Mouse (Mus musculus) hindbrain, embryonic 11.5 days (tissue): ENCODE data around the gene Tmem208. TPM values are rescaled to one million over a fixed set of nuclear protein-coding genes. Genes with fewer than 3 reads are reported as not detected.

Experiments used
- ATAC-seq: fragments of 200-750 bp; cut with Nextera tagmentation; 2 replicates; pipeline ENCODE4 v1.8.0; 2017; ENCODE audit warnings: mild to moderate bottlenecking, moderate TSS enrichment, moderate library complexity; ENCODE audit not compliant: low FRiP score
- DNase-seq: peaks from one replicate; pipeline ENCODE4 v3.0.0-alpha.2; 2015; ENCODE audit warnings: low spot score
- H3K27ac ChIP-seq: fragments of 300-500 bp; sonication (generic); 2 replicates; pipeline ENCODE4 v1.5.1; 2014; ENCODE audit warnings: mild to moderate bottlenecking, low read depth, low read length
- H3K27me3 ChIP-seq: fragments of 300-500 bp; sonication (generic); 2 replicates; pipeline ENCODE4 v1.6.1; 2014; ENCODE audit warnings: mild to moderate bottlenecking, low read length, moderate library complexity, mixed read lengths; ENCODE audit not compliant: control insufficient read depth, insufficient read depth
- H3K36me3 ChIP-seq: fragments of 300-500 bp; sonication (generic); 2 replicates; pipeline ENCODE4 v1.6.1; 2014; ENCODE audit warnings: mild to moderate bottlenecking, low read length, moderate library complexity, mixed read lengths; ENCODE audit not compliant: control insufficient read depth, insufficient read depth
- H3K4me1 ChIP-seq: fragments of 300-500 bp; sonication (generic); replicated peaks from 2 replicates; pipeline ENCODE4 v1.6.1; 2014; ENCODE audit warnings: low read length, mixed read lengths; ENCODE audit not compliant: control insufficient read depth, insufficient read depth
- H3K4me2 ChIP-seq: fragments of 300-500 bp; sonication (generic); replicated peaks from 2 replicates; pipeline ENCODE4 v1.6.1; 2014; ENCODE audit warnings: mild to moderate bottlenecking, low read depth, low read length
- H3K4me3 ChIP-seq: fragments of 300-500 bp; sonication (generic); 2 replicates; pipeline ENCODE4 v1.5.1; 2014; ENCODE audit warnings: low read depth, low read length
- H3K9ac ChIP-seq: fragments of 300-500 bp; sonication (generic); 2 replicates; pipeline ENCODE4 v1.6.1; 2014; ENCODE audit warnings: low read depth, low read length
- H3K9me3 ChIP-seq: fragments of 300-500 bp; sonication (generic); 2 replicates; pipeline ENCODE4 v1.6.1; 2016; ENCODE audit warnings: low read length; ENCODE audit not compliant: control insufficient read depth
- WGBS: fragments of 180-500 bp; shearing (Covaris S2); extraction: QIAGEN DNeasy Blood & Tissue Kit; methylation state at CpG from one replicate; pipeline ENCODE4 v1.1.7; 2014; 5-methylcytosine and 5-hydroxymethylcytosine counted together
- polyA plus RNA-seq: library from polyadenylated mRNA; unstranded; fragments of >200 nt; fragmentation: Nextera tagmentation; extraction: Ambion mirVana; gene quantifications from 2 replicates; pipeline ENCODE4 v1.2.1, GENCODE M21; 2014

Gene Tmem208
- polyA plus RNA-seq, 1 experiment from 2014 or later: 105 TPM

- Histone ChIP-seq H3K9me3 (no peaks in the 10 kb centered on the region), H3K4me2 (no peak overlapping the region), H3K4me3 (no peak overlapping the region), H3K36me3 (peaks cover 3% of the 10 kb centered on the region; the same call in 1 of the 2 replicates), H3K27ac (no peak overlapping the region), H3K4me1 (peaks cover 10% of the 10 kb centered on the region; the same call in 1 of the 2 replicates), H3K27me3 (peaks cover 6% of the 10 kb centered on the region), H3K9ac (no peak overlapping the region)
- no peak for DNase-seq
- WGBS: 68% methylated on average over 11 of the region's 11 CpGs
- no peak for ATAC-seq
Measured at GRCm38 (mm10) chr8:105295256-105295655, 30.9 kb upstream of the Tmem208 start.

GRCm38 (mm10) chr8:105295895-105296573, 30.1 kb upstream of the Tmem208 start, which contains the start of gene Exoc3l:
Exoc3l (minus strand) TSS chr8:105296101.
- Histone ChIP-seq H3K9ac (peak within 1 kb of the TSS; percentile 59), H3K4me3 (peak within 1 kb of the TSS; percentile 98), H3K27me3 (no peaks in the 10 kb centered on the region), H3K4me2 (peak within 1 kb of the TSS; percentile 74), H3K27ac (no peak within 1 kb of the TSS), H3K4me1 (peaks cover 6% of the 10 kb centered on the region; the same call in 1 of the 2 replicates), H3K36me3 (peaks cover 3% of the 10 kb centered on the region), H3K9me3 (no peaks in the 10 kb centered on the region)
- WGBS: 63% methylated on average over 11 of the region's 11 CpGs
- DNase-seq (no peak), ATAC-seq (no peak)

GRCm38 (mm10) chr8:105297511-105298192, 28.5 kb upstream of the Tmem208 start, which contains the start of gene E2f4:
E2f4 (plus strand) TSS chr8:105297663.
- peak; percentile 91 for ATAC-seq
- H3K9ac ChIP-seq: peak within 1 kb of the TSS; percentile 95

GRCm38 (mm10) chr8:105298351-105299252, 27.6 kb upstream of the Tmem208 start:
- Histone ChIP-seq H3K36me3 (peaks cover 15% of the 10 kb centered on the region), H3K27ac (no peak overlapping the region), H3K4me2 (peak overlapping the region; percentile 74), H3K27me3 (no peaks in the 10 kb centered on the region), H3K9me3 (no peaks in the 10 kb centered on the region), H3K9ac (peak overlapping the region; percentile 95), H3K4me3 (peak overlapping the region; percentile 98), H3K4me1 (peaks cover 6% of the 10 kb centered on the region; the same call in 1 of the 2 replicates)
- DNase-seq: no peak
- ATAC-seq: no peak; the same call in 1 of the 2 replicates
- WGBS: 60% methylated on average over 18 of the region's 18 CpGs

More at GRCm38 (mm10) chr8:105297511-105298192, 28.5 kb upstream of the Tmem208 start, which contains the start of gene E2f4:
- peak within 1 kb of the TSS; percentile 54 for H3K27ac ChIP-seq
- H3K4me1 ChIP-seq: peaks cover 6% of the 10 kb centered on the region; the same call in 1 of the 2 replicates
- H3K4me3 ChIP-seq: peak within 1 kb of the TSS; percentile 98
- peak; percentile 95 for DNase-seq
- H3K27me3 ChIP-seq: no peaks in the 10 kb centered on the region
- peak within 1 kb of the TSS; percentile 74 for H3K4me2 ChIP-seq
- H3K9me3 ChIP-seq: no peaks in the 10 kb centered on the region
- peaks cover 12% of the 10 kb centered on the region for H3K36me3 ChIP-seq
- under 1% methylated on average over 58 of the region's 58 CpGs for WGBS

GRCm38 (mm10) chr8:105299962-105300361, 26.2 kb upstream of the Tmem208 start:
- ATAC-seq (no peak), DNase-seq (no peak)
- H3K36me3 ChIP-seq: peaks cover 15% of the 10 kb centered on the region
- H3K27me3 ChIP-seq: no peaks in the 10 kb centered on the region
- no peak overlapping the region for H3K4me3 ChIP-seq
- H3K4me2 ChIP-seq: no peak overlapping the region
- no peaks in the 10 kb centered on the region for H3K9me3 ChIP-seq
- WGBS: 98% methylated on average over 8 of the region's 8 CpGs
- peaks cover 6% of the 10 kb centered on the region; the same call in 1 of the 2 replicates for H3K4me1 ChIP-seq
- no peak overlapping the region for H3K27ac ChIP-seq
- H3K9ac ChIP-seq: no peak overlapping the region

- no peak overlapping the region for H3K27ac ChIP-seq
- peaks cover 6% of the 10 kb centered on the region; the same call in 1 of the 2 replicates for H3K4me1 ChIP-seq
- H3K36me3 ChIP-seq: peaks cover 19% of the 10 kb centered on the region
- ATAC-seq: no peak
- no peak for DNase-seq
- no peaks in the 10 kb centered on the region for H3K27me3 ChIP-seq
- no peak overlapping the region for H3K9ac ChIP-seq
- H3K4me3 ChIP-seq: no peak overlapping the region
- WGBS: 88% methylated on average over 8 of the region's 8 CpGs
- no peak overlapping the region for H3K4me2 ChIP-seq
- no peaks in the 10 kb centered on the region for H3K9me3 ChIP-seq
Measured at GRCm38 (mm10) chr8:105303396-105303795, 22.8 kb upstream of the Tmem208 start.

- no peak overlapping the region for H3K4me2 ChIP-seq
- no peak overlapping the region for H3K9ac ChIP-seq
- H3K27ac ChIP-seq: no peak overlapping the region
- ATAC-seq (no peak), DNase-seq (no peak)
- peaks cover 2% of the 10 kb centered on the region; the same call in 1 of the 2 replicates for H3K4me1 ChIP-seq
- peaks cover 19% of the 10 kb centered on the region for H3K36me3 ChIP-seq
- H3K27me3 ChIP-seq: no peaks in the 10 kb centered on the region
- no peaks in the 10 kb centered on the region for H3K9me3 ChIP-seq
- no peak overlapping the region for H3K4me3 ChIP-seq
- WGBS: 84% methylated on average over 9 of the region's 9 CpGs
Measured at GRCm38 (mm10) chr8:105303874-105304273, 22.3 kb upstream of the Tmem208 start.
